Mouse (Mus musculus) adipocyte (in vitro differentiated cells): ENCODE data around the gene Gm4201.
"Not testable (repeated sequence)": the region's sequence is repeated elsewhere in the genome, so short reads cannot be mapped to it uniquely, and the experiment has no call there.

Source experiments
- DNase-seq: peaks from one replicate; pipeline ENCODE4 v3.0.0-alpha.2; 2016; ENCODE audit warnings: low spot score

Gm4201 gene

DNA sequence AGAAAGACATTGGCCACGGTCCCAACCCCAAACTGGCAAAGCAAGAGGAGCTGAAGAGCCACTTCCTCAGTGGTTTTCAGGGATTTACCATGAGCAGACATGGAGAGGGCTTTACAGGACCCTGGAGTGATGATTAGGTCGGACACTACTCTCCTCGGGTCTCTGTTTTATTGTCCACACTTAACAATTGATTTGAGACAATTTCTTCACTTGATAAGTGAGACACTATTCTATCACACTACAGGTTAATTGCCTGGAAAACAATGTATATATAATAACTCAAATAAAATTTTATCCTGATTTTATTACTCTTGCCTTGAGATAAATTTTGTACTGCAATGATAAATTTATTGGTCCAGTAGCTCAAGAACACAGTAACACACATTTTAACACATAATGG is at the start of gene Gm4201:
Gene Gm4201 (minus strand): TSS at position 101 of the 400 bp plus-strand sequence.
- DNase-seq = not testable (repeated sequence)

DNA sequence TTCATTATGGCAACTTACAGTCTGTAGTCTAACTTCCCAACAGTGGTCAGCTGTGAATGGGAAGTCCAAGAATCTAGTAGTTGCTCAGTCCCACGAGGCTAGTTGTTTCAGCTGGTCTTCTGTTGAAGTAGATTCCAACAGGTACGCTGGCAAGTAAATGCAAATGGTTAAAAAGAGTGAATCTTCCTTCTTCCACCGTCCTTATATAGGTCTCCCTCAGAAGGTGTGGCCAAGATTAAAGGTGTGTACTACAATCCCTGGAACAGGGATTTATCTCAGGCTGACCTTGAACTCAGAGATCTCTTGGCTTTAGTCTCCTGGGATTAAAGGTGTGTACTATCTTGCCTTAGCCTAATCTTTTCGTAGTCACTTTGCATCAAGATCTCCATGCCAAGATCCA is 22.9 kb upstream of the Gm4201 start, which contains the start of gene Gm4565:
Gene Gm4565 (minus strand): TSS at position 101 of the 400 bp plus-strand sequence.
- DNase-seq = not testable (repeated sequence)

DNA sequence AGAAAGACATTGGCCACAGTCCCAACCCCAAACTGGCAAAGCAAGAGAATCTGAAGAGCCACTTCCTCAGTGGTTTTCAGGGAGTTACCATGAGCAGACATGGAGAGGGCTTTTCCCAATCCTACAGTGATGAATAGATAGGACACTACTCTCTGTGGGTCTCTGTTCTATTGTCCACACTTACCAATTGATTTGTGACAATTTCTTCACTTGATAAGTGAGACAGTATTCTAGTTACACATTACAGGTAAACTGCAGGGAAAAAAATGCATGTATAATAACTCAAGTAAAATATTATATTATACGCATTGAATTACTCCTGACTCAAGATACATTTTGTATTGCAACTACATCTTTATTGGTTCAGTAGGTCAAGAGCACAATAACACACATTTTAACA is 30.4 kb downstream of the Gm4201 start, which contains the start of gene Gm8677:
Gene Gm8677 (minus strand): TSS at position 101 of the 400 bp plus-strand sequence.
- not testable (repeated sequence) for DNase-seq

DNA sequence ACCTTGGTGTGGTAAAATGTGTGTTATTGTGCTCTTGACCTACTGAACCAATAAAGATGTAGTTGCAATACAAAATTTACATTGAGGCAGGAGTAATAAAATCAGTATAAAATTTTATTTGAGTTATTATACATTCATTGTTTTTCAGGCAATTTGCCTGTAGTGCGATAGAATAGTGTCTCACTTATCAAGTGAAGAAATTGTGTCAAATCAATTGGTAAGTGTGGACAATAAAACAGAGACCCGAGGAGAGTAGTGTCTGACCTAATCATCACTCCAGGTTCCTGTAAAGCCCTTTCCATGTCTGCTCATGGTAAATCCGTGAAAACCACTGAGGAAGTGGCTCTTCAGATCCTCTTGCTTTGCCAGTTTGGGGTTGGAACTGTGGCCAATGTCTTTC is 42.5 kb downstream of the Gm4201 start, which contains the start of gene Vmn1r152:
Gene Vmn1r152 (plus strand): TSS at position 301 of the 400 bp plus-strand sequence.
- not testable (repeated sequence) for DNase-seq
